Mouse (Mus musculus) c-Kit-positive CD71-positive TER-119-negative erythroid progenitor cells, embryonic 14.5 days (primary cell): ENCODE results near the gene Ano3.

ENCODE experiments used
- DNase-seq: peaks from one replicate; pipeline ENCODE4 v3.0.0-alpha.2; 2013; ENCODE audit warnings: low read depth

Gene Ano3

GRCm38 (mm10) chr2:110806302-110807093 is 144.2 kb downstream of the Ano3 start:
- no peak for DNase-seq

GRCm38 (mm10) chr2:110795928-110796327 is 154.8 kb downstream of the Ano3 start:
- no peak for DNase-seq

- no peak for DNase-seq
Observed at GRCm38 (mm10) chr2:110795433-110795832, 155.3 kb downstream of the Ano3 start.

- DNase-seq = no peak
Observed at GRCm38 (mm10) chr2:110787396-110787795, 163.3 kb downstream of the Ano3 start.

GRCm38 (mm10) chr2:110759434-110759833 is 191.3 kb downstream of the Ano3 start:
- no peak for DNase-seq

GRCm38 (mm10) chr2:110757556-110757955 is 193.2 kb downstream of the Ano3 start:
- no peak for DNase-seq

GRCm38 (mm10) chr2:110740493-110740892 is 210.2 kb downstream of the Ano3 start:
- DNase-seq = no peak

- no peak for DNase-seq
Observed at GRCm38 (mm10) chr2:110739781-110740180, 210.9 kb downstream of the Ano3 start.

- DNase-seq = no peak
Observed at GRCm38 (mm10) chr2:110737981-110738380, 212.7 kb downstream of the Ano3 start.

GRCm38 (mm10) chr2:110737236-110737635 is 213.5 kb downstream of the Ano3 start:
- DNase-seq = no peak

GRCm38 (mm10) chr2:110726106-110726505 is 224.6 kb downstream of the Ano3 start:
- DNase-seq = no peak

GRCm38 (mm10) chr2:110722208-110722607 is 228.5 kb downstream of the Ano3 start:
- no peak for DNase-seq

GRCm38 (mm10) chr2:110721290-110721753 is 229.4 kb downstream of the Ano3 start, which contains the start of gene Muc15:
Gene Muc15, plus strand, starts transcription at chr2:110721340.
- DNase-seq = no peak

GRCm38 (mm10) chr2:110719051-110719450 is 231.7 kb downstream of the Ano3 start:
- no peak for DNase-seq

GRCm38 (mm10) chr2:110710055-110710720 is 240.5 kb downstream of the Ano3 start:
- no peak for DNase-seq

- DNase-seq = no peak
Observed at GRCm38 (mm10) chr2:110709436-110709835, 241.3 kb downstream of the Ano3 start.

- DNase-seq = no peak
Observed at GRCm38 (mm10) chr2:110671071-110671624, 279.6 kb downstream of the Ano3 start.

GRCm38 (mm10) chr2:110663329-110663728 is 287.4 kb downstream of the Ano3 start:
- DNase-seq = no peak

- no peak for DNase-seq
Observed at GRCm38 (mm10) chr2:110644846-110645245, 305.9 kb downstream of the Ano3 start.

- no peak for DNase-seq
Observed at GRCm38 (mm10) chr2:110644358-110644757, 306.4 kb downstream of the Ano3 start.
